Mouse (Mus musculus) neural tube, embryonic 14.5 days (tissue): ENCODE results near the gene Xrcc1. TPM values are rescaled to one million over a fixed set of nuclear protein-coding genes. Genes with fewer than 3 reads are reported as not detected.

Experiments
- polyA plus RNA-seq: library from polyadenylated mRNA; unstranded; fragments of >200 nt; fragmentation: Nextera tagmentation; extraction: Ambion mirVana; gene quantifications from 2 replicates; pipeline ENCODE4 v1.2.1, GENCODE M21; 2014

The Xrcc1 gene
- polyA plus RNA-seq, 1 experiment from 2014 or later: 54.1 TPM

Other genes with a start within 250 kb of the Xrcc1 start
- gene Zfp61, start 245.1 kb upstream of the Xrcc1 start, polyA plus RNA-seq: 37.3 and 39.6 TPM in 2 replicates
- gene Zfp94, start 229.6 kb upstream of the Xrcc1 start, polyA plus RNA-seq: 19.2 and 24.2 TPM in 2 replicates
- 0.32 and 0.99 TPM in 2 replicates for gene Tescl, start 212.4 kb upstream of the Xrcc1 start, polyA plus RNA-seq
- gene Lypd5, start 197.1 kb upstream of the Xrcc1 start, polyA plus RNA-seq: not detected in 2 replicates
- 2.0 and 2.1 TPM in 2 replicates for gene Kcnn4, start 176.0 kb upstream of the Xrcc1 start, polyA plus RNA-seq
- 32.9 and 34.9 TPM in 2 replicates for gene Smg9, start 146.7 kb upstream of the Xrcc1 start, polyA plus RNA-seq
- gene Irgc1, start 94.0 kb upstream of the Xrcc1 start, polyA plus RNA-seq: not detected in 2 replicates
- gene Plaur, start 83.8 kb upstream of the Xrcc1 start, polyA plus RNA-seq: 0.81 and 1.6 TPM in 2 replicates
- gene Cadm4, start 64.3 kb upstream of the Xrcc1 start, polyA plus RNA-seq: 15.9 and 22.6 TPM in 2 replicates
- gene Zfp428, start 39.3 kb upstream of the Xrcc1 start, polyA plus RNA-seq: 165 and 211 TPM in 2 replicates
- gene AC161166.1, start 33.8 kb upstream of the Xrcc1 start, polyA plus RNA-seq: 1.6 and 2.2 TPM in 2 replicates
- gene Irgq, start 15.6 kb upstream of the Xrcc1 start, polyA plus RNA-seq: 21.5 and 27.0 TPM in 2 replicates
- gene Pinlyp, start 171 bp upstream of the Xrcc1 start, polyA plus RNA-seq: not detected in 2 replicates
- gene Ethe1, start 41.3 kb downstream of the Xrcc1 start, polyA plus RNA-seq: 26.4 and 27.9 TPM in 2 replicates
- 8.5 and 9.4 TPM in 2 replicates for gene Zfp575, start 41.4 kb downstream of the Xrcc1 start, polyA plus RNA-seq
- gene Phldb3, start 64.5 kb downstream of the Xrcc1 start, polyA plus RNA-seq: not detected in 2 replicates
- gene Lypd3, start 90.3 kb downstream of the Xrcc1 start, polyA plus RNA-seq: 0.16 TPM in 1 of 2 replicates, not detected in the other
- not detected in 2 replicates for gene Tex101, start 130.4 kb downstream of the Xrcc1 start, polyA plus RNA-seq
- gene BC049730, start 163.0 kb downstream of the Xrcc1 start, polyA plus RNA-seq: not detected in 2 replicates
- gene Gm4763, start 180.6 kb downstream of the Xrcc1 start, polyA plus RNA-seq: not detected in 2 replicates
- gene Cd177, start 214.0 kb downstream of the Xrcc1 start, polyA plus RNA-seq: 0.11 TPM in 1 of 2 replicates, not detected in the other
- gene Ceacam10, start 230.9 kb downstream of the Xrcc1 start, polyA plus RNA-seq: 0.99 and 1.2 TPM in 2 replicates